Mouse (Mus musculus): ENCODE results near the gene Mcrip1. TPM values are rescaled to one million over a fixed set of nuclear protein-coding genes. Genes with fewer than 3 reads are reported as not detected.
"Not testable (repeated sequence)": the region's sequence is repeated elsewhere in the genome, so short reads cannot be mapped to it uniquely, and the experiment has no call there.

Mcrip1 gene
- total RNA-seq, 2 experiments from 2014 or later = 53.5 to 58.1 TPM

- no peak for DNase-seq
- intact Hi-C loops (cut with DNase I) = loop anchor here (5.0 kb wide), 1 partner anchor 136 kb away; the partner anchor contains the start of genes Cenpx and Lrrc45
Observed at GRCm38 (mm10) chr11:120576365-120576981, 26.9 kb upstream of the Mcrip1 start.

DNA sequence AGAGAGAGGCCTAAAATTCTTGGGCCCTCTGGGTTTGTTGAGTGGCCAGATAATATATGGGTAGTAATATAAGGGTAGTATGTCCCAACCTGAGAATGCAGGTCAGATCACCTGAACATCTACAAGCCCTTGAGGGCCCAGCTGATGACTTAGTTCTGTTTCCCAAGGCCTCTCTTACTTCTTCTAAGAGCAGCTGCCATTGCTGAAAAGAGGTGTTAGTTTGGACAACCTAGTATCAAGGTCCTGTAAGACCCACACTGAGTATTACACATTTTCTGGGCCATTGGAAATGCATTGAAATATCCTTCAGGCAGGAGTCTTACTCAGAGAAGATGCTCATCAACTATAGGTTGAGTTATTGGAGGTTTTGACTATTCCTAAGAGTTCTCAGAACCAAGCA lies 26.4 kb upstream of the Mcrip1 start:
- intact Hi-C loops (cut with DNase I) = loop anchor here (5.0 kb wide), 1 partner anchor 136 kb away; the partner anchor contains the start of genes Cenpx and Lrrc45
- DNase-seq = no peak

GRCm38 (mm10) chr11:120575046-120575445 lies 25.5 kb upstream of the Mcrip1 start:
- intact Hi-C loops (cut with DNase I) = loop anchor here (5.0 kb wide), 1 partner anchor 137 kb away; the partner anchor contains the start of genes Cenpx and Lrrc45
- DNase-seq = no peak

- DNase-seq = no peak
- intact Hi-C loops (cut with DNase I) = no loop called here
Observed at GRCm38 (mm10) chr11:120574278-120574600, 24.7 kb upstream of the Mcrip1 start.

DNA sequence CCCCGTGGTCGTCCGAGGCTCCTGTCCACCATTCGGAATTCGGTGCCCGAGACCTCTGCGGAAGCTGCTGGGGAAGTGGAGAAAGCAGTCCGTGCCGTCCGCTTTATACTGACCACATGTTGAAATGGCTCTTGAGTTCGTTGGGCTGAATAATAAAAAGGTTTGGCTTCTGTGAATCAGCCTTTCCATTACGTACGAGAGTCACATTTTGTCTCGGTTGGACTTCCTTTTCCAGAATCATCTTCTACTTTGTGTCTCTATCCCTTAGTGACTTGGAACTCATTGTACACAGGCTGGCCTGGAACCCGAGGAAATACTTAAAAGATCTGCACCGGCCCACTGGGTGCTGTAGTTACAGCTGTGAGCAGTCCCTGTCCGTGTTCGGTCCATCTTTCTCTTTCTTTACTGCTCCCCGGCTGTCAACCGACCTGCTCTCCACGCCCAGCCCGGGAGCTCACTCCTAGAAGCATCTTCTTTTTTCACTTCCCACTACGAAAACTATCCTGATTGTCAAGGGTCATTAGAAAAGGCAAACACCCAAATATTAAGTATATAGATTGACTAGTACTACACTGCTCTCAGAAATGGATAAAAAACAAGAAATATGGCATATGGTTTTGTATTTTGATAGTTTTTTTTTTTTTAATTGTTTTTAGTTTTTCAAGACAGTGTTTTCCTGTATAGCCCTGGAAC lies 24.2 kb upstream of the Mcrip1 start:
- intact Hi-C loops (cut with DNase I) = no loop called here
- no peak for DNase-seq

- intact Hi-C loops (cut with DNase I) = no loop called here
- peak; percentile 100 for DNase-seq
Observed at GRCm38 (mm10) chr11:120572752-120573584, 23.4 kb upstream of the Mcrip1 start, which contains the start of gene P4hb. Gene P4hb (minus strand): TSS chr11:120573253.

DNA sequence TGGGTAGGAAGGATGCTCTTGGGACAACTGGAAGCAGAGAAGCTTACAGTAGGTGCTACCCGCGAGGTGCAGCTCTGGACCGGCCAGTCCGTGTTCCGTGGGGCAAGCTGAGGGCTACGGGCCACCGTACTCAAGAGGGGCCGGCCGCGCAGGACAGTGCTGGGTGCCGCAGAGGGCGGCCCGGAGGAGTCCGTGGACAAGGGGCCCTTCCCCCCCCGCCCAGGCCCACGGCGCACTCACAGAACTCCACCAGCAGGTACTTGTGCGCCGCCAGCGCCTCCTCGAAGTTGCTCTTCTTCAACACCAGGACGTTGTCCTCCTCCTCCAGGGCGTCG lies 22.9 kb upstream of the Mcrip1 start:
- DNase-seq = no peak
- intact Hi-C loops (cut with DNase I) = no loop called here

- DNase-seq = no peak
- intact Hi-C loops (cut with DNase I) = no loop called here
Observed at GRCm38 (mm10) chr11:120571754-120572416, 22.4 kb upstream of the Mcrip1 start.

- intact Hi-C loops (cut with DNase I) = no loop called here
- no peak for DNase-seq
Observed at GRCm38 (mm10) chr11:120571122-120571521, 21.6 kb upstream of the Mcrip1 start.

GRCm38 (mm10) chr11:120568324-120568723 lies 18.8 kb upstream of the Mcrip1 start:
- intact Hi-C loops (cut with DNase I) = no loop called here
- no peak for DNase-seq

DNA sequence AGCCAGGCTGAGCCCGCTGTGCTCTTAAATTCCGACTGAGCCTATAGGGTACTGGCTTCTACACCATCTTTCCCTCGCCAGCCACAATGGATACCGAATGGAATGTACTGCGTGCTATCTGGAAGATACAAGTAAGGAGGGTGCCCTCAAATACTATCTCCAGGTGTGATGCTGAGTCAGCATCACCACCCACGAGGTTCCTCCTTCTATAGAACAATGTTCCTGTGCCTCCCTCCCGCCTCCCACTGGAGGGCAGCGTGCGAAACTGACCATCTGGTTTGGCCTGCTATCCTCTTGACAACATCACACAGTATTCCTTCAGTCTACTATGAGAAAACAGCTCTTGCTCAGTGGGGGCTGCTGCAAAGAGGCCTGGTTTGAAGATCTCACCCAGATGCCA lies 15.6 kb upstream of the Mcrip1 start:
- intact Hi-C loops (cut with DNase I) = no loop called here
- no peak for DNase-seq

GRCm38 (mm10) chr11:120562949-120563348 lies 13.4 kb upstream of the Mcrip1 start:
- no peak for DNase-seq
- intact Hi-C loops (cut with DNase I) = no loop called here

DNA sequence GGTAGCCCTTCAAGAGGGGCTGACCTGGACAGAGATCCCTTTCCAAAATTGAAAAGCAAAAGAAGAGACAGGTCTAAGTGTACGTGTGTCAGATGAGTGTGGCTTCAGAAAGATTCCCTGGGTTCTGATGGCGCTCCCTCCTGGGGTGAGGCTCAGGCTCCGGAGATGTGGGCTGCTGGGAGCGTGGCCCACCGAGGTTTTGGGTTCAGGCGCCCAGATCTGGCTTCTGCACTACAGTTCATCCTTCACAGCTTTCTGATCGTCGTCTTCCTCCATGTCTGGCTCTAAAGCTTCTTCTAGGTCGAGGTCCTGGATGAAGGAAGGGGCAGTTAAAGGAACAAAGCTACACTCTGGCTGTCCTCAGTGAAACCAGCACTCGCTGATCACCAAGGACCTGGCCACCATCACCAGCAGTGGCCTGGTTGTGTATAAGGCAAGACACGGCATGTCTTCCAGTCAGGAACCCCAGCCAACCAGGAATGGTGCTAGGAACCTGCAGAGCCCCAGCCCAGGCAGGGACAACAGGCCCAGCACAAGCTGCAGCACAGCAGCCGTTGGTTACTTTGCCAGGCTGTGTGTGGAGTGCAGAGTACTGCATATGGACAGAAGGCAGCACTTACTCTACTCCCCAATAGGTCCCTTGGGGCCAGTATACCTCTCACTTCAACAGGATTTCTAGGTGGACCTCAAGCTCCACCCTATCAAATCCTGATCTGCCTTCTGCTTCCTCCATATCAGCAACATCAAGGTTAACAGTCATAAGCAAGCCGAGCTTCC lies 11.6 kb upstream of the Mcrip1 start:
- DNase-seq = no peak
- intact Hi-C loops (cut with DNase I) = no loop called here

DNA sequence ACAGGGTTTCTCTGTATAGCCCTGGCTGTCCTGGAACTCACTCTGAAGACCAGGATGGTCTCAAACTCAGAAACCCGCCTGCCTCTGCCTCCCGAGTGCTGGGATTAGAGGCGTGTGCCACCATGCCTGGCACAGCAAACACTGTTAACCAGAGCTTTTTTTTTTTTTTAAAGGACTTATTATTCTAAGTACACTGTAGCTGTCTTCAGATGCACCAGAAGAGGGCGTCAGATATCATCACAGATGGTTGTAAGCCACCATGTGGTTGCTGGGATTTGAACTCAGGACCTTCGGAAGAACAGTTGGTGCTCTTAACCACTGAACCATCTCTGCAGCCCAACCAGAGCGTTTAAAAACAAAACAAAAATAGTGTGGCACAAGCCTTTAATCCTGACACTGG lies 9.3 kb upstream of the Mcrip1 start:
- intact Hi-C loops (cut with DNase I); DNase-seq: not testable (repeated sequence)

DNA sequence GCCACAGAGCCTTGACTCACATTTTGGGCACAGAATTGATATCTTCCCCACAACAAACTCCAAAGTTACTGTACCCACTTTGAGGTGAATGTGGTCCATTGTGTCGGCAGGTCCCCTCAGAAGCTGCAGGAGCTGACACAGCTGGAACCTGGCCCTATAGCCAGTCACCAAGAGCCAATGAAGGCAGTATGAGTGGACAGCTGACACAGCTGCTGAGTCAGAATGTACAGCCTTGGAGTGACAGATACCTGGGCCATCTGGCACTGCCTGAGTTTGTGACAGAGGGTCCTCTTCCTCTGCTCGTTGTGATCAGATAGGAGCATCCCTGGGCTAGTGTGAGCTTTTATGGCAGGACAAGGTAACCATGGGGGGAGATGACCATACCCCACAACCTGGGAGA lies 5.7 kb upstream of the Mcrip1 start:
- DNase-seq = no peak
- intact Hi-C loops (cut with DNase I) = no loop called here

DNA sequence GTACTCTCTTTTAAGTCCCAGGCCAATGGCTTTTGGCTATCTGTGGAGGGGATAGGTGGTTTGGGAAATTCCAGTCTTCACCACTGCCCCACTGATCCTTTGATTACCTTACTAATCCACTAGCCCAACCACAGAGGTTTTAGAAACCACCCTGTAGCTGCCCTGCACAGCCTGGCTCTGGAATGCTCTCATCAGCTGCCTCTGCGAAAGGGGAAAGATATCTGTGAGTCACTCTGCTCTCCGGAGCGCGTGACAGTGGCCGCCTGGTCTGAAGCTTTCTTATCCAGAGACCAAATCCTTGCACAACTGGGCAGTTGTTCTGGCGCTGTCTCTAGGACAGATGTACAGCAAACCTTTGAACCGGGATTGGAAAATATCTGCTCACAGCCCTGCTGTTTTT lies 5.3 kb upstream of the Mcrip1 start:
- intact Hi-C loops (cut with DNase I) = no loop called here
- no peak for DNase-seq

DNA sequence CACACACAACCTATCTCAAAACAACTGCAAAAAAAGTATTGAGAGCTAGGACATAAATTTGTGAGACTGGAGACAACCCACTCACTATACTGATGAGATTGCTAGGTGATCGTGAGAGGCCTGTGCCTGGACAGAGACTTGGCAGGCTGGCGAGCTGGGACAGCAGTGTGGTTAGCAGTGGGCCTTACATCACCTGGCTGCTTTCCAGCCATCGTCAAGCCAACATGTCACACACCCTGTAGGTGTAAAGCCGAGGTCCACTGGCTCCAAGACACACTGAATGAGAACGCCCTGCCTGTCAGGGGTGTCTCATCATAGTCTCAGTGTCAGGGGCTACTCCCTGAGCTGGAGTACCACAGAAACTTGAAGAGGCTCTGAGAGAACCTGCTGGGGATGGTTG lies 3.2 kb upstream of the Mcrip1 start:
- no peak for DNase-seq
- intact Hi-C loops (cut with DNase I) = no loop called here

GRCm38 (mm10) chr11:120550810-120551440 lies 1.4 kb upstream of the Mcrip1 start, which contains the start of gene Ppp1r27:
Gene Ppp1r27 (minus strand): TSS chr11:120551132.
- DNase-seq = no peak
- intact Hi-C loops (cut with DNase I) = no loop called here

GRCm38 (mm10) chr11:120549986-120550809 lies 671 bp upstream of the Mcrip1 start:
- intact Hi-C loops (cut with DNase I) = loop anchor here (2.0 kb wide), 1 partner anchor 29 kb away; no protein-coding TSS in a partner anchor
- no peak for DNase-seq
